Mouse (Mus musculus) gonadal fat pad, adult 2 months (tissue): ENCODE results near the gene Zfp408. TPM values are rescaled to one million over a fixed set of nuclear protein-coding genes. Genes with fewer than 3 reads are reported as not detected.
"Not testable (repeated sequence)": the region's sequence is repeated elsewhere in the genome, so short reads cannot be mapped to it uniquely, and the experiment has no call there.

ENCODE experiments used
- DNase-seq: peaks from one replicate; pipeline ENCODE4 v3.0.0-alpha.2; 2012; ENCODE audit warnings: low read depth
- polyA plus RNA-seq: library from polyadenylated mRNA; depleted of rRNA; stranded (reverse); fragments of >200 nt; gene quantifications from 2 replicates; pipeline ENCODE4 v1.2.3, GENCODE M21; 2012; rRNA removed

Gene Zfp408
- polyA plus RNA-seq, 1 experiment = 16.5 TPM

DNA sequence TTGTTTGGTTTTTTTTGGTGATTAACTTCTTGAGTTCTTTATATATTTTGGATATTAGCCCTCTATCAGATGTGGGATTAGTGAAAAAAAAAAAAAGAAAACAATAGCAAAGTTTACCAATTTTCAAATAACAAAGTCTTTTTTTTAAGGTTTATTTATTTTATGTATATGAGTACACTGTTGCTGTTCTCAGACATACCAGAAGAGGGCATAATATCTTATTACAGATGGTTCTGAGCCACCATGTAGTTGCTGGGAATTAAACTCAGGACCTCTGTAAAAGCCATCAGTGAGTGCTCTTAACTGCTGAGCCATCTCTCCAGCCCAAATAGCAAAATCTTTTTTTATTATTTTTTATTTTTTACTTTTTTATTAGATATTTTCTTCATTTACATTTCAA is 40.2 kb downstream of the Zfp408 start:
- DNase-seq = not testable (repeated sequence)

DNA sequence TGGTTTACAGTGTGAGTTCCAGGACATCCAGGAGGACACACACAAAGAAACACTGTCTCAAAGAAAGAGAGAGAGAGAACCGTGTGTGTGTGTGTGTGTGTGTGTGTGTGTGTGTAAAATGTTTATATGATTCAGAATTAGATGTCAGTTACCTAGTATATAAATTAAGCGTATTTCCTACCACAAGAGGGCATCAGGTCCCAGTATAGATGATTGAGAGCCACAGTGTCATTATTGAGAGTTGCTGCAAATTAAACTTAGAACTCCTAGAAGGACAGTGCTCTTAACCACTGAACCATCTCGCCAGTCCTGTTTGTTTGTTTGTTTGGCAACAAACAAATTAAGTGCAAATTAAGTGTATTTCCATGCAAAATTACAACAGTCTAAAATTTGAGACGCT is 47.2 kb downstream of the Zfp408 start:
- no peak for DNase-seq

GRCm38 (mm10) chr2:91600475-91600874 is 49.1 kb downstream of the Zfp408 start:
- no peak for DNase-seq

Other genes with a start within 250 kb of the Zfp408 start
- gene 1110051M20Rik, start 205.1 kb downstream of the Zfp408 start, polyA plus RNA-seq = 18.3 and 19.5 TPM in 2 replicates
- 16.7 and 19.2 TPM in 2 replicates for gene Lrp4, start 192.3 kb downstream of the Zfp408 start, polyA plus RNA-seq
- 9.7 and 9.8 TPM in 2 replicates for gene Ckap5, start 123.0 kb downstream of the Zfp408 start, polyA plus RNA-seq
- gene F2, start 13.4 kb downstream of the Zfp408 start, polyA plus RNA-seq = 0.05 and 1.2 TPM in 2 replicates
- gene Arhgap1, start 69 bp upstream of the Zfp408 start, polyA plus RNA-seq = 97.9 and 103 TPM in 2 replicates
- 37.2 and 41.0 TPM in 2 replicates for gene Atg13, start 60.8 kb upstream of the Zfp408 start, polyA plus RNA-seq
- gene Harbi1, start 61.1 kb upstream of the Zfp408 start, polyA plus RNA-seq = 4.7 and 5.0 TPM in 2 replicates
- 18.2 and 22.9 TPM in 2 replicates for gene Ambra1, start 80.3 kb upstream of the Zfp408 start, polyA plus RNA-seq